ENCODE assay signal across 24 mouse cellular contexts in the genomic region with DNA sequence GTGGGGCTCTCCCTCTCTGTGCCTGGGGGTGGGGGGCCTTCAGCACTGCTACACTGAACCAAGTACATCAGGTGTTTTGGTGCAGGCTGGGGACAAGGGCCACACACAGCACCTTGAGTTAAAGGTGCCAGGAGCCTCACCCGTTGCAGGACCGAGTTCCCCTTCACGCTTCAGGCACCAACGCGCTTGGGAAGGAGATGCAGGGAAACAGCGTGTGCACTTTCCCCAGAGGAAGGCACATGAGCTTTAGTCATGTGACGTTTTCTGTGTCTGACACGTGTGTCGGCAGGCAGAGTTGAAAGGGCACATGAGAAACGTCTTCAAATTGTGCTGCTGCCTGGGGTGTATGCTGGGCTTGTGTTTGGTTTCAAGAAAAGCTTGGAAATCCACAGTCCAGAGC. TPM values are rescaled to one million over a fixed set of nuclear protein-coding genes. Genes with fewer than 3 reads are reported as not detected.
A peak's percentile ranks its signal among the peaks of the same experiment; 100 is the strongest.
DNase-seq lines count a peak whose midpoint lies in the region; ATAC-seq lines count a peak whose summit lies in the region.
"Had no signal": no experiment of that assay in that cellular context is flagged by ENCODE, and none has a peak within 500 bp of the region (broad histone marks: within the 10 kb centered on the region; RNA-seq: fewer than 3 reads in every experiment).

No protein-coding gene starts in this region.

- no peak overlapping the region for H3K4me3 ChIP-seq in heart, embryonic 11.5 days (ENCODE audit: low read depth, low read length)
- no peak overlapping the region for H3K4me3 ChIP-seq in kidney, embryonic 16.5 days (ENCODE audit: low read length)
- no peak overlapping the region for H3K4me3 ChIP-seq in kidney, embryonic 15.5 days (replicated peaks)
- H3K4me3 ChIP-seq in hindbrain, embryonic 14.5 days (replicated peaks; ENCODE audit: low read length), result no peak overlapping the region
- no peak overlapping the region for H3K4me3 ChIP-seq in liver, embryonic 11.5 days (ENCODE audit: low read depth, low read length)
- H3K4me3 ChIP-seq: embryonic facial prominence, embryonic 12.5 days; embryonic facial prominence, embryonic 15.5 days; gastrocnemius, adult 2 months; heart, embryonic 13.5 days; hindbrain, embryonic 15.5 days had no signal

- ATAC-seq in heart, embryonic 11.5 days (replicated peaks; ENCODE audit: insufficient number of reproducible peaks, low FRiP score, low TSS enrichment), result no peak
- no peak for ATAC-seq in kidney, embryonic 16.5 days (ENCODE audit: low FRiP score, low TSS enrichment)
- ATAC-seq in kidney, embryonic 15.5 days (replicated peaks; ENCODE audit: low FRiP score), result no peak
- no peak for ATAC-seq in hindbrain, embryonic 14.5 days (ENCODE audit: low FRiP score)
- no peak for ATAC-seq in liver, embryonic 11.5 days (replicated peaks; ENCODE audit: low FRiP score)
- ATAC-seq: forebrain, embryonic 14.5 days; forebrain, postnatal 0 days had no signal

- H3K9me3 ChIP-seq in heart, embryonic 11.5 days (replicated peaks; ENCODE audit: control insufficient read depth, low read length), result no peaks in the 10 kb centered on the region
- H3K9me3 ChIP-seq in kidney, embryonic 16.5 days (ENCODE audit: low read length), result no peaks in the 10 kb centered on the region
- H3K9me3 ChIP-seq in kidney, embryonic 15.5 days (replicated peaks), result no peaks in the 10 kb centered on the region
- H3K9me3 ChIP-seq in hindbrain, embryonic 14.5 days (ENCODE audit: control insufficient read depth, low read length), result no peaks in the 10 kb centered on the region
- no peaks in the 10 kb centered on the region for H3K9me3 ChIP-seq in liver, embryonic 11.5 days (ENCODE audit: control insufficient read depth, low read length)
- H3K9me3 ChIP-seq: embryonic facial prominence, embryonic 12.5 days; embryonic facial prominence, embryonic 15.5 days; heart, embryonic 13.5 days; hindbrain, embryonic 15.5 days had no signal

- H3K27ac ChIP-seq in heart, embryonic 11.5 days (ENCODE audit: low read depth, low read length), result no peak overlapping the region
- H3K27ac ChIP-seq in kidney, embryonic 16.5 days (ENCODE audit: low read length), result no peak overlapping the region
- no peak overlapping the region for H3K27ac ChIP-seq in kidney, embryonic 15.5 days
- H3K27ac ChIP-seq in hindbrain, embryonic 14.5 days, result no peak overlapping the region
- no peak overlapping the region for H3K27ac ChIP-seq in liver, embryonic 11.5 days (ENCODE audit: low read depth, low read length)
- H3K27ac ChIP-seq: embryonic facial prominence, embryonic 12.5 days; gastrocnemius, adult 2 months; heart, embryonic 13.5 days; hindbrain, embryonic 15.5 days had no signal

- no peak overlapping the region for H3K4me2 ChIP-seq in heart, embryonic 11.5 days
- H3K4me2 ChIP-seq in kidney, embryonic 16.5 days (replicated peaks; ENCODE audit: low read depth, low read length), result no peak overlapping the region
- no peak overlapping the region for H3K4me2 ChIP-seq in kidney, embryonic 15.5 days
- no peak overlapping the region for H3K4me2 ChIP-seq in hindbrain, embryonic 14.5 days (replicated peaks)
- H3K4me2 ChIP-seq in liver, embryonic 11.5 days, result no peak overlapping the region
- H3K4me2 ChIP-seq: embryonic facial prominence, embryonic 12.5 days; embryonic facial prominence, embryonic 15.5 days; heart, embryonic 13.5 days; hindbrain, embryonic 15.5 days had no signal

- H3K9ac ChIP-seq in heart, embryonic 11.5 days (ENCODE audit: low read depth, low read length), result no peak overlapping the region
- no peak overlapping the region for H3K9ac ChIP-seq in kidney, embryonic 16.5 days (replicated peaks; ENCODE audit: low read length)
- no peak overlapping the region for H3K9ac ChIP-seq in kidney, embryonic 15.5 days
- H3K9ac ChIP-seq in hindbrain, embryonic 14.5 days, result no peak overlapping the region
- H3K9ac ChIP-seq in liver, embryonic 11.5 days (ENCODE audit: low read depth, low read length), result no peak overlapping the region
- H3K9ac ChIP-seq: embryonic facial prominence, embryonic 12.5 days; embryonic facial prominence, embryonic 15.5 days; forebrain, postnatal 0 days; heart, embryonic 13.5 days; hindbrain, embryonic 15.5 days had no signal

- no peaks in the 10 kb centered on the region for H3K27me3 ChIP-seq in heart, embryonic 11.5 days (ENCODE audit: control insufficient read depth, insufficient read depth, low read length)
- H3K27me3 ChIP-seq in kidney, embryonic 16.5 days (ENCODE audit: insufficient read depth, low read length), result no peaks in the 10 kb centered on the region
- no peaks in the 10 kb centered on the region for H3K27me3 ChIP-seq in kidney, embryonic 15.5 days
- no peaks in the 10 kb centered on the region for H3K27me3 ChIP-seq in hindbrain, embryonic 14.5 days (ENCODE audit: control insufficient read depth, insufficient read depth, low read length)
- no peaks in the 10 kb centered on the region for H3K27me3 ChIP-seq in liver, embryonic 11.5 days (replicated peaks; ENCODE audit: control insufficient read depth, insufficient read depth, low read length)
- H3K27me3 ChIP-seq: embryonic facial prominence, embryonic 12.5 days; embryonic facial prominence, embryonic 15.5 days; heart, embryonic 13.5 days; hindbrain, embryonic 15.5 days had no signal

- WGBS in heart, embryonic 11.5 days (ENCODE audit: insufficient replicate concordance), result 91% methylated on average over 10 of the region's 10 CpGs
- 89% methylated on average over 10 of the region's 10 CpGs for WGBS in kidney, embryonic 16.5 days
- 90% methylated on average over 10 of the region's 10 CpGs for WGBS in kidney, embryonic 15.5 days
- WGBS in hindbrain, embryonic 14.5 days, result 95% methylated on average over 10 of the region's 10 CpGs
- WGBS in liver, embryonic 11.5 days, result 92% methylated on average over 10 of the region's 10 CpGs

- no peaks in the 10 kb centered on the region for H3K4me1 ChIP-seq in heart, embryonic 11.5 days (ENCODE audit: control insufficient read depth, insufficient read depth, low read length)
- no peaks in the 10 kb centered on the region for H3K4me1 ChIP-seq in kidney, embryonic 16.5 days (ENCODE audit: insufficient read depth, low read length)
- no peaks in the 10 kb centered on the region for H3K4me1 ChIP-seq in kidney, embryonic 15.5 days
- no peaks in the 10 kb centered on the region for H3K4me1 ChIP-seq in hindbrain, embryonic 14.5 days (replicated peaks; ENCODE audit: control insufficient read depth, insufficient read depth, low read length)
- no peaks in the 10 kb centered on the region for H3K4me1 ChIP-seq in liver, embryonic 11.5 days (replicated peaks; ENCODE audit: control insufficient read depth, insufficient read depth, low read length)
- H3K4me1 ChIP-seq: heart, embryonic 13.5 days; hindbrain, embryonic 15.5 days had no signal

- H3K36me3 ChIP-seq in heart, embryonic 11.5 days (ENCODE audit: control insufficient read depth, insufficient read depth, low read length), result peaks cover 66% of the 10 kb centered on the region
- H3K36me3 ChIP-seq in kidney, embryonic 16.5 days (ENCODE audit: insufficient read depth, low read length), result peaks cover 91% of the 10 kb centered on the region
- peaks cover 100% of the 10 kb centered on the region for H3K36me3 ChIP-seq in kidney, embryonic 15.5 days
- H3K36me3 ChIP-seq in hindbrain, embryonic 14.5 days (replicated peaks; ENCODE audit: control insufficient read depth, insufficient read depth), result peaks cover 100% of the 10 kb centered on the region
- peaks cover 63% of the 10 kb centered on the region for H3K36me3 ChIP-seq in liver, embryonic 11.5 days (ENCODE audit: control insufficient read depth, insufficient read depth, low read length)

- peak; percentile 79 for DNase-seq in heart, adult 11 months
- DNase-seq in kidney, adult 8-10 months, result peak; percentile 56 to 68
- DNase-seq in kidney, postnatal 36 days, result peak; percentile 49 to 64
- DNase-seq in hindbrain, embryonic 14.5 days (ENCODE audit: low spot score), result no peak
- no peak for DNase-seq in liver, embryonic 11.5 days (ENCODE audit: low spot score)
- DNase-seq: adrenal gland, postnatal 10 days; adrenal gland, postnatal 36 days; cerebellum, adult 18-20 months; cerebellum, adult 9-11 months; cerebellum, postnatal 25 days; forebrain, postnatal 0 days; gastrocnemius, adult 2 months; gastrocnemius, postnatal 14 days; heart, adult 18-20 months; heart, postnatal 14 days; heart, postnatal 4 days had no signal

RNA-seq across cellular contexts. Expression of a gene that starts 20.0 kb away (rescaled TPM):
- polyA plus RNA-seq in heart, embryonic 11.5 days (2014; fragmentation: Nextera tagmentation; extraction: Ambion mirVana), result 18.9 and 23.6 TPM in 2 replicates
- 16.3 and 18.8 TPM in 2 replicates for polyA plus RNA-seq in kidney, embryonic 16.5 days (2015; fragmentation: Nextera tagmentation; extraction: Ambion mirVana)
- polyA plus RNA-seq in kidney, embryonic 15.5 days (2015; fragmentation: Nextera tagmentation; extraction: Ambion mirVana), result 19.5 and 20.0 TPM in 2 replicates
- polyA plus RNA-seq in hindbrain, embryonic 14.5 days (2014; fragmentation: Nextera tagmentation; extraction: Ambion mirVana), result 30.2 and 36.1 TPM in 2 replicates
- 20.4 and 22.9 TPM in 2 replicates for polyA plus RNA-seq in liver, embryonic 11.5 days (2014; fragmentation: Nextera tagmentation; extraction: Ambion mirVana)

RNA-seq across cellular contexts. Expression of a gene that starts 23.8 kb away (rescaled TPM):
- 14.7 and 16.2 TPM in 2 replicates for polyA plus RNA-seq in heart, embryonic 11.5 days (2014; fragmentation: Nextera tagmentation; extraction: Ambion mirVana)
- polyA plus RNA-seq in kidney, embryonic 16.5 days (2015; fragmentation: Nextera tagmentation; extraction: Ambion mirVana), result 32.7 and 33.1 TPM in 2 replicates
- 24.9 and 26.8 TPM in 2 replicates for polyA plus RNA-seq in kidney, embryonic 15.5 days (2015; fragmentation: Nextera tagmentation; extraction: Ambion mirVana)
- 12.2 and 13.4 TPM in 2 replicates for polyA plus RNA-seq in hindbrain, embryonic 14.5 days (2014; fragmentation: Nextera tagmentation; extraction: Ambion mirVana)
- 21.5 and 23.1 TPM in 2 replicates for polyA plus RNA-seq in liver, embryonic 11.5 days (2014; fragmentation: Nextera tagmentation; extraction: Ambion mirVana)

RNA-seq across cellular contexts. Expression of a gene that starts 31.9 kb away (rescaled TPM):
- polyA plus RNA-seq in heart, embryonic 11.5 days (2014; fragmentation: Nextera tagmentation; extraction: Ambion mirVana), result 2.9 TPM in 2 replicates
- 1.8 and 2.0 TPM in 2 replicates for polyA plus RNA-seq in kidney, embryonic 16.5 days (2015; fragmentation: Nextera tagmentation; extraction: Ambion mirVana)
- 1.4 and 3.8 TPM in 2 replicates for polyA plus RNA-seq in kidney, embryonic 15.5 days (2015; fragmentation: Nextera tagmentation; extraction: Ambion mirVana)
- 0.31 and 0.50 TPM in 2 replicates for polyA plus RNA-seq in hindbrain, embryonic 14.5 days (2014; fragmentation: Nextera tagmentation; extraction: Ambion mirVana)
- 0.92 and 0.96 TPM in 2 replicates for polyA plus RNA-seq in liver, embryonic 11.5 days (2014; fragmentation: Nextera tagmentation; extraction: Ambion mirVana)

Comparison
In these comparisons a context has a peak if more than half of its experiments do, and no peak if none do; other contexts are left out.
1. DNase-seq: peak in heart, adult 11 months (single experiment), kidney, adult 8-10 months (2 of 2) and kidney, postnatal 36 days (2 of 2); none in hindbrain, embryonic 14.5 days (single experiment) and liver, embryonic 11.5 days (single experiment).